Mouse (Mus musculus) lung, embryonic 14.5 days (tissue): ENCODE data around the gene Hist2h3b. TPM values are rescaled to one million over a fixed set of nuclear protein-coding genes. Genes with fewer than 3 reads are reported as not detected.
"Not testable (repeated sequence)": the region's sequence is repeated elsewhere in the genome, so short reads cannot be mapped to it uniquely, and the experiment has no call there.

Experiments
- ATAC-seq: fragments of 200-750 bp; cut with Nextera tagmentation; 2 replicates; pipeline ENCODE4 v1.8.0; 2017; ENCODE audit warnings: mild to moderate bottlenecking, moderate TSS enrichment, moderate library complexity; ENCODE audit not compliant: insufficient read depth
- DNase-seq: peaks from one replicate; pipeline ENCODE4 v3.0.0-alpha.2; 2015
- H3K27ac ChIP-seq: fragments of 300-500 bp; sonication (generic); 2 replicates; pipeline ENCODE4 v1.5.1; 2014; ENCODE audit warnings: low read depth, mild to moderate bottlenecking, moderate library complexity
- H3K27me3 ChIP-seq: fragments of 300-500 bp; sonication (generic); 2 replicates; pipeline ENCODE4 v1.6.1; 2014; ENCODE audit warnings: low read length, control low read depth; ENCODE audit not compliant: insufficient read depth
- H3K36me3 ChIP-seq: fragments of 300-500 bp; sonication (generic); 2 replicates; pipeline ENCODE4 v1.6.1; 2014; ENCODE audit warnings: control low read depth; ENCODE audit not compliant: insufficient read depth
- H3K4me1 ChIP-seq: fragments of 300-500 bp; sonication (generic); 2 replicates; pipeline ENCODE4 v1.6.1; 2014; ENCODE audit warnings: antibody characterized with exemption, control low read depth; ENCODE audit not compliant: insufficient read depth
- H3K4me2 ChIP-seq: fragments of 300-500 bp; sonication (generic); 2 replicates; pipeline ENCODE4 v1.6.1; 2014; ENCODE audit warnings: mild to moderate bottlenecking
- H3K4me3 ChIP-seq: fragments of 300-500 bp; sonication (generic); 2 replicates; pipeline ENCODE4 v1.5.1; 2014; ENCODE audit warnings: low read depth, low read length
- H3K9ac ChIP-seq: fragments of 300-500 bp; sonication (generic); 2 replicates; pipeline ENCODE4 v1.6.1; 2014
- H3K9me3 ChIP-seq: fragments of 300-500 bp; sonication (generic); 2 replicates; pipeline ENCODE4 v1.6.1; 2016; ENCODE audit warnings: low read depth, low read length, control low read depth
- CTCF ChIP-seq: IDR thresholded peaks from 2 replicates; pipeline ENCODE4 v1.5.1; 2016; ENCODE audit warnings: antibody characterized with exemption, low read depth
- whole genome bisulfite sequencing: fragments of 180-500 bp; shearing (Covaris S2); extraction: QIAGEN DNeasy Blood & Tissue Kit; methylation state at CpG from one replicate; pipeline ENCODE4 v1.1.7; 2014; 5-methylcytosine and 5-hydroxymethylcytosine counted together
- polyA plus RNA-seq: library from polyadenylated mRNA; unstranded; fragments of >200 nt; fragmentation: Nextera tagmentation; extraction: Ambion mirVana; gene quantifications from 2 replicates; pipeline ENCODE4 v1.2.1, GENCODE M21; 2014

The Hist2h3b gene
- polyA plus RNA-seq: 100 and 111 TPM in 2 replicates

- 13% methylated on average over 30 of the region's 30 CpGs for WGBS
- Histone ChIP-seq H3K9ac (peak within 1 kb of the TSS; percentile 79), H3K9me3 (no peaks in the 10 kb centered on the region), H3K4me1 (peaks cover 6% of the 10 kb centered on the region; the same call in 1 of the 2 replicates), H3K4me2 (peak within 1 kb of the TSS; percentile 87), H3K27ac (peak within 1 kb of the TSS; percentile 98), H3K36me3 (no peaks in the 10 kb centered on the region), H3K4me3 (peak within 1 kb of the TSS; percentile 53), H3K27me3 (no peaks in the 10 kb centered on the region)
- peak; percentile 73 for ATAC-seq
- DNase-seq: peak; percentile 95
- TF ChIP-seq CTCF: no peak
Measured at GRCm38 (mm10) chr3:96268051-96268775, at the start of gene Hist2h3b. TSS of gene Hist2h3b (plus strand) at chr3:96268654.

GRCm38 (mm10) chr3:96219191-96219641 is 49.2 kb upstream of the Hist2h3b start:
- Histone ChIP-seq H3K27me3 (no peaks in the 10 kb centered on the region), H3K9me3 (no peaks in the 10 kb centered on the region), H3K4me3 (peak overlapping the region; percentile 52), H3K4me2 (peak overlapping the region; percentile 93), H3K36me3 (no peaks in the 10 kb centered on the region), H3K9ac (peak overlapping the region; percentile 68), H3K27ac (peak overlapping the region; percentile 99), H3K4me1 (peaks cover 15% of the 10 kb centered on the region; the same call in 1 of the 2 replicates)
- ATAC-seq (peak; percentile 2; the same call in 1 of the 2 replicates), DNase-seq (peak; percentile 52)
- WGBS: 0% methylated on average over 12 of the region's 12 CpGs
- peak; percentile 35 for TF ChIP-seq CTCF

- DNase-seq: peak; percentile 92
- Histone ChIP-seq H3K36me3 (no peaks in the 10 kb centered on the region), H3K9ac (peak within 1 kb of the TSS; percentile 82), H3K4me3 (peak within 1 kb of the TSS; percentile 52), H3K4me1 (peaks cover 15% of the 10 kb centered on the region; the same call in 1 of the 2 replicates), H3K9me3 (no peaks in the 10 kb centered on the region), H3K27me3 (no peaks in the 10 kb centered on the region), H3K27ac (peak within 1 kb of the TSS; percentile 99), H3K4me2 (peak within 1 kb of the TSS; percentile 93)
- ATAC-seq: peak; percentile 85
- under 1% methylated on average over 37 of the region's 37 CpGs for WGBS
- TF ChIP-seq CTCF: no peak
Measured at GRCm38 (mm10) chr3:96219661-96220130, 48.8 kb upstream of the Hist2h3b start, which contains the start of the genes Bola1 and Hist2h2ab. TSS of gene Bola1 (minus strand) at chr3:96219709. TSS of gene Hist2h2ab (plus strand) at chr3:96219865.

- H3K36me3 ChIP-seq, H3K27me3 ChIP-seq, H3K9me3 ChIP-seq: not testable (repeated sequence)
- Histone ChIP-seq H3K4me2 (peak overlapping the region; percentile 93), H3K4me3 (peak overlapping the region; percentile 52), H3K27ac (peak overlapping the region; percentile 99), H3K4me1 (peaks cover 15% of the 10 kb centered on the region; the same call in 1 of the 2 replicates), H3K9ac (peak overlapping the region; percentile 82)
- ATAC-seq (peak; percentile 5; the same call in 1 of the 2 replicates), DNase-seq (peak; percentile 67)
- WGBS: 1% methylated on average over 30 of the region's 47 CpGs
Measured at GRCm38 (mm10) chr3:96220131-96220764, 48.2 kb upstream of the Hist2h3b start.

GRCm38 (mm10) chr3:96220765-96221639 is 47.5 kb upstream of the Hist2h3b start, which contains the start of the genes Hist2h2ac and Hist2h2be:
TSS of gene Hist2h2ac (minus strand) at chr3:96220880.
TSS of gene Hist2h2be (plus strand) at chr3:96221119.
- DNase-seq (peak; percentile 96), ATAC-seq (peak; percentile 95)
- TF ChIP-seq CTCF: no peak
- Histone ChIP-seq H3K4me3 (peak within 1 kb of the TSS; percentile 52), H3K4me1 (peaks cover 15% of the 10 kb centered on the region; the same call in 1 of the 2 replicates), H3K4me2 (peak within 1 kb of the TSS; percentile 93), H3K9ac (peak within 1 kb of the TSS; percentile 82), H3K36me3 (no peaks in the 10 kb centered on the region), H3K9me3 (no peaks in the 10 kb centered on the region), H3K27ac (peak within 1 kb of the TSS; percentile 99), H3K27me3 (no peaks in the 10 kb centered on the region)
- WGBS: under 1% methylated on average over 43 of the region's 43 CpGs

GRCm38 (mm10) chr3:96221640-96222038 is 46.8 kb upstream of the Hist2h3b start:
- peak overlapping the region; percentile 93 for H3K4me2 ChIP-seq
- 25% methylated on average over 9 of the region's 9 CpGs for WGBS
- H3K4me1 ChIP-seq: peaks cover 16% of the 10 kb centered on the region; the same call in 1 of the 2 replicates
- peak overlapping the region; percentile 99 for H3K27ac ChIP-seq
- H3K9ac ChIP-seq: peak overlapping the region; percentile 56
- peak overlapping the region; percentile 52 for H3K4me3 ChIP-seq
- H3K27me3 ChIP-seq: no peaks in the 10 kb centered on the region
- peak; percentile 17 for DNase-seq
- H3K9me3 ChIP-seq: no peaks in the 10 kb centered on the region
- TF ChIP-seq CTCF: no peak
- H3K36me3 ChIP-seq: no peaks in the 10 kb centered on the region
- no peak for ATAC-seq
